Mouse (Mus musculus) cortical plate, adult 2 months (tissue): ENCODE data around the gene Ptpra.

Experiments used
- CTCF ChIP-seq: fragments of 200-500 bp; IDR thresholded peaks from 2 replicates; pipeline ENCODE4 v1.5.1; 2011; ENCODE audit warnings: mild to moderate bottlenecking, control low read depth, low read length; ENCODE audit not compliant: insufficient read depth; ENCODE audit errors: extremely low read depth
- POLR2A ChIP-seq: fragments of 200-500 bp; IDR thresholded peaks from 2 replicates; pipeline ENCODE4 v1.6.1; 2011; ENCODE audit warnings: mild to moderate bottlenecking, low read length, control low read depth; ENCODE audit not compliant: insufficient read depth; ENCODE audit errors: extremely low read depth

GRCm38 (mm10) chr2:130521927-130522326 lies 71.8 kb downstream of the Ptpra start:
- TF ChIP-seq CTCF (no peak), POLR2A (no peak)
